Mouse (Mus musculus): Measurements from ENCODE around the gene Mrm3.

GRCm38 (mm10) chr11:76247239-76247638 is 3.7 kb downstream of the Mrm3 start:
- TF ChIP-seq CTCF (IDR thresholded peaks at IDR 0.05), result no peak
- no peak for TF ChIP-seq POLR2A (IDR thresholded peaks at IDR 0.05; ENCODE audit: insufficient read depth, low read depth, low read length)

Data from heart, adult 2 months (tissue).